Mouse (Mus musculus) WW6 (cell line): Measurements from ENCODE around the gene Ddx41.
"Not testable (repeated sequence)": the region's sequence is repeated elsewhere in the genome, so short reads cannot be mapped to it uniquely, and the experiment has no call there.

Source experiments
- DNase-seq: peaks from one replicate; pipeline ENCODE4 v3.0.0-alpha.2; 2013; ENCODE audit warnings: low read depth, low spot score

Ddx41 gene

DNA sequence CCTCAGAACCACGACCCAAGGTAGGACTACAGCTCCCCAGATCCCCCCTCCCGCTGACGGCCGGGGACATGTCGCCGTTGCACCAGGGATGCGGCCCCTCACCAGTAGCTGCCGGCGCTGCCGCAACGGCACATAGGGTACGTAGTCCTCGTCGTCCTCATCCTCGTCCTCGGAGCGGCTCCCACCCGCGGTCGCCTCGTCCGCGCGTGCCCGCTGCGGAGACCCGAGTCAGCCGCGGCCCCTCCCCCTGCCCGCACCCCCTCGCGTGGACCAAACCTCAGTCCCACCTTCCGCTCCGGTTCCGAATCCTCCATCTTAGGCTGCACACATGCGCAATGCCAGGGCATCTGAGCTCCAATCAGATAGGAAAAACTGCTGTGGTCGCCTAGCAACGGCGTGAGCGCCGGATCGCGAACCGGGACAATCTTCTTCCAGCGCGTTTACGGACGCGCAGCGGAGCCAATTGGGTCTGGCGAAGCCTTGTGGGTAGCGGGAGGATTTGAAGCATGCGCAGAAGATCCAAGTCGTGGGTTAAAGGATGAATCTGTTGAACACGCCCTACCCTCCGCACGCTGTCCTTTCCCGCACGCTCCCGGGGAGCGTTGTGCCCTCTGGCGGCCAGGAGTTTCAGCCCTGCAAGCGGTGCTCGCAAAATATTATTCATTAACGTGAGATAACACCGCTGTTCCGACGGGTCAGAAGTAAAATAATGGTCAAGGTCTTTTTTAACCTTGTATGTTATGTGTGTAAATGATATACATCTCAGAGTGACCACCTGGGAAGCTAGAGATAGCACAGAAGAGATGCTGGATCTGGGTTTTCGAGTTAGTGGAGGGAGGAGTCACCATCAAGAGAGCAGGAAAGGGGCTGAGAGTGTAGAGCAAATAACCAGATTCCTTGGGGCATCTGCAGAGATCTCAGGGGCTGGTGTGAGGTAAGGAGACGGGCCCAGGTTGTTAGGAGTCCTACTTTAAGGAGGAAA, at the start of gene Ddx41:
Gene Ddx41 (minus strand): TSS at position 465 of the 982 bp plus-strand sequence.
- peak; percentile 99 for DNase-seq

DNA sequence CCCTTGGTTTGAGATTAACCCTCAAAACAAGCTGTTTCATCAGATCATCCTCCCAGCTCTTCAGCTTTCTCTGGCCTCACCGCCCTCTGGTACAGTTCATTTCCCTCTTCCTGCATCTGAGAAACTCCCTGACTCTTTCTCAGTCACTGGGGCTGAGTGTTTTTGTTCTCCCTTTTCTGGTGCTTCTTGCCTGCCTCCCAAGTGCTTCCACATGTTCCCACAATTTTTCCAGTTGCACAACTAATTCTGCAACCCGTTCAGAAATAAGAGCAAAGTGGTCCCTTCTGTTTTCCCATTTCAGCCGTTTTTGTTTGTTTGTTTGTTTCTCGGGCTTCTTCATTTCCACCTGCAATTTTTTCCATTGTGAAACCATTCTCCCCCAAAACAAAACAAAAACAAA, 41.6 kb upstream of the Ddx41 start:
- no peak for DNase-seq

DNA sequence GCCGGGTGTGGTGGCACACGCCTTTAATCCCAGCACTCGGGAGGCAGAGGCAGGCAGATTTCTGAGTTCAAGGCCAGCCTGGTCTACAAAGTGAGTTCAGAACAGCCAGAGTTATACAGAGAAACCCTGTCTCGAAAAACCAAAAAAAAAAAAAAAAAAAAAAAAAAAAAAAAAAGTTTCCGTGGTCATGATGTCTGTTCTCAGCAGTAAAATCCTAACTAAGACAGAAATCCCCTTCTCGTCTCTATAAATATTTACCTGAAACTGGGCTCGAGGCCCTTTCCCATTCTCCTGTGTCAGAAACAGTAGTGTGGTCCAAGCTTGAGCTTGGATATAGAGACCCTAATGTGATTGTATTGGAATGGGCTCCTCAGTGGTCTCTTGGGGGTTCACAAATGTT, 40.4 kb upstream of the Ddx41 start:
- not testable (repeated sequence) for DNase-seq

DNA sequence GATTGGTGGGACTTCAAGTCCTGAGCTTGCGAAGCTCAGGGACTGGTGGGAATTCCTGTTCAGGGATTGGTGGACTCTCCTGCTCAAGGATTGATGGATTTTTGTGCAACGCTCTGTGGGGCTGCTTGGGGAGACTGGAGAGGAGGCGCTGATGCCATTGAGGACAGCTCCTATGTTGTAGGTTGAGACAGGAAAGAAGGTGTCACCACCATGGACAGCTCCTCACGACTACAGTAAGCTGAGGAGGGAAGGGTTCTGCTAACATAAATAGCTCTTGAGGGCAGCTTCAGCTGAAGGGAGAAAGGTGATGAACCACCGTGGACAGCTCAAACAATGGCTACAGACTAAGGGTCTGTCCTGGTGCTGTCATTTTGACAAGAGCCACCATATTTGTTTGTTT, 39.5 kb upstream of the Ddx41 start:
- no peak for DNase-seq

DNA sequence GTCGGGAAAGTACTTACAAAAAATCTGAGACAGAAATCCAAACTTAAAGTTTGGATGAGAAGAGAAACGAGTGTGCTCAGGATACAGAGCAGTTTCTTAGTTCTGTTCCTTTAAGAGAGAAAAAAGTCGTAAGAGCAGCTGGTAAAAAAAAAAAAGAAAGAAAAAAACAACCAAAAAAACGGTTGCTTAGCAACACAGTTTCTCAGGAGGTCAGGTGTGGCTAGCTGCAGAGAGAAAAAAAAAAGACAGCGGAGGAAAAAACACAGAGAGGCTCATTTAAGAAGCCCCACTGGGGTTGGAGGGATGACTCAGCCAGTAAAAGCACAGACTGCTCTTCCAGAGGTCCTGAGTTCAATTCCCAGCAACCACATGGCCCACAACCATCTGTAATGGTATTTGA, 37.9 kb upstream of the Ddx41 start:
- no peak for DNase-seq

DNA sequence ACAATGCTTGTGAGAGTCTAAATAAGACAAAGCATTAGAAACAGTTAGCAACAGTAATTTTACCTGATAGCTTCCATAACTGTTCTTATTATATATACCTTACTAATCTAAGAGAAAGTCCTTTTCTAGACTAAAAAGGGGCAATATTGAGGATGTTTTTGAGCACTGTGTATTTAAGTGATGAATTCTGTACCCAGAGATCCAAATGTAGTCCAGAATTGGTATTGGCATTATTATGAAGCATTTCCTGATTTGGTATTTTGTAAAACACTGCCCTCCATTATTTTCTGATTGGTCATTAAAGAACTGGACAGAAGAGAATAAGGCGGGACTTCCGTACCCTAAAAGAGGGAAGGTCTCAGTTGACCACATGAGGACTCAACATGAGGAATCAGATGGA, 37.0 kb upstream of the Ddx41 start, which contains the start of gene Tmed9:
Gene Tmed9 (plus strand): TSS at position 301 of the 400 bp plus-strand sequence.
- DNase-seq, result no peak

DNA sequence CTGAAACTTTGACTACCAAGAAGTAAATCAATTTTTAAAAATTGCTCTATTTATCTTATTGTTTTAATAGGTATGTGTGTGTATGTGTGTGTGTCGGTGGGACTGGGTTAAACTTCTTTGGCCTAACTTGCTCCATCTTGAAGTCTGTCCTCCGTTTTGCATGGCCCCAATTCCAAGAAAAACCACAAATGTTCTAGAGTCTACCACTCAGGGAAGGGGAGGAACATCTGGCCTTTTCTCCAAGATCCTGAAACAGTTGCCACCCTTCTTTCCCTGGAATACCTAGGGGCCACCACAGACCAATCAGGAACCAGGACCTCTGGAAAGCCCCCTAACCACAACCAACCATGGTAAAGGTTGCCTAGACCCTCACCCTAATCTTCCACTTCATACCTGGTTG, 35.5 kb upstream of the Ddx41 start:
- no peak for DNase-seq

DNA sequence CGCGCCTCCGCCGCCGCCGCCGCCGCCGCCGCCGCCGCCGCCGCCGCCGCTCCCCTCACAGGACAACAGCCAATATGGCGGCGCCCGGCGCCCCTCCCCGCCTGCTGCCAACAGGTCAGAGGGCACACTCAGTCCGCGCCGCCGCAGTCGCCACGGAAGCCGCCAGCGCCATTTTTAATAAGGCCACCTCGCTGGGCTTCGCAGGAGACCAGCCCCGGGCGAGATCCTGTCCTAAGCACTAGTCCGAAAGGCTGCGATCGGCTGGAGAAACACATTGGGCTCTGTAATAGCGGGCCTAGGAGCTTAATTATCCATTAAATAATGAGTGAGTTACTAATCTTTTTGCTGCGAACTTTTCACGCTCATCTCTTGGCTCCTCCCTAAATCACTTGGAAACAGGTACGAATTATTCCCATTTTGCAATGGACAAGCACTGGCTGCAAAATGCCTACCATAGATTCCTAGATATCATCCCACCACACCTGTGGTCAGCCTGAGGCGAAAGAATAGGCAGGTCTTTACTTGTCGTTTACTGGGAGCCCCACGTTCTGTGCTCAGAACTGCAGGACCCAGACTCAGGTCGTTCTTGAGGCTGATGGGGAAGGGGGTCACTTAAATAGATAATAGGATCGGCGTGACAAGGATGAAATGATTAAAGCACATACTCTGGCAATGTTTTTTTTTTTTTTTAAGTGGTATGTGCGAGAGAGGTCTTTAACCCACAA, 34.7 kb upstream of the Ddx41 start, which contains the start of gene Fam193b:
Gene Fam193b (minus strand): TSS at position 94 of the 725 bp plus-strand sequence.
- peak; percentile 67 for DNase-seq

DNA sequence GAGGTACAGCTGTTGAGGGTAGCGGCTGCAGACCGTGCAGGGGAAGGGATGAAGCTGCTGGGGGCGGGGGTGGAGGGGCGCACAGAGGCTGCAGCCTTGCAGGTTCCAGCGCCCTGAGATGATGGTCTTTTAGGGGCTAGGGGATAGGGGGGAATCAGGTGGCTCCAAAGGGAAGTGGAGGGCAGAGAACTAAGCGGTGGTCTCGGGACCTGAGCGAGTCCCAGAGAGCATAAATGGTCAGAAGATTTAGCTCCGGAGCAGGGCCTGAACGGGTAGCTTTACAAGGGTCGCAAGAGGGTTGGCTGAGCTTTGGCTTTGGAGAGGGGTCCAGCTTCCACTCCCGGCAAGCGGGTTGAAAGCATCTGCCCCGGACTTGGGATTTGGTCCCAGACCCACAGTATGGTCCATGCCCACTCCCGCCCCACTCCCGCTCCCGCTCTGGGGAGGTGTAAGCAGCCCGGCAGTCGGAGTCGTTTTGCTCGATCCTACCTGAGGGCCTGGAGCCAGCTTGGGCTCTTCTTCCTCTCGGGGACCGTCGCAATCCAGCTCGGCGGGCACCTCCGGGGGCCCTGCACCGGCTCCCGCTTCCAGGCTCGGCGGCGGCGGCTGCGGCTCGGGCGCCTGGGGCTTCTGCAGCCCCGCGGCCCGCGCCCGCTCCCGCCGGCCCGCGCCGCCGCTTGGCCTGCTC, 34.0 kb upstream of the Ddx41 start:
- no peak for DNase-seq

DNA sequence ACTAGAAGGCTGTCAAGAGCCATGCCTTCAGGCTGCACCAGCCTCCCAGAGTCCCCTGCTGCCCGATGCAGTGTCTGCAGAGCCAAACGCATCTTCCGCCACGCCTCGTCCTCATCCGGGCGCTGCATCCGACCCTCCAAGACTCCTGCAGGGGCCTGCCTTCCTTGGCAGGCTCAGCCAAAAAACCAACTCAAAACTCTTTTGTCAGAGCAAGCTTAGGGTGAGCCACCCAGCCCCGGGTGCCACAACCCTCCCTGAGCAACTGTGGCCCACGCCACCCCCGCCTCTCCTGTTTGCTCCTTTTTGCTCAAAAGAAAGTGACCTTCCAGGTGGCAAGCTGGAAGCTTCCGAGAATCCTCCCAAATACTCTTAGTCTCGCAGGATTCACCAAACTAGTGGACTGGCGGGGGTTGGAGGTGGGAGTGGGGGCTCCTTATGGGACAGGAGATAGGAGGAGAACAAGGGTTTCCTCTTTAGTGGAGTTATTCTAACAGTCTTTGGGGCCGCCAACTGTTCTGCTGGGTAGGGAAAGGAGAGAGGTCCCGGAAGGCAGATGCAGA, 33.3 kb upstream of the Ddx41 start:
- no peak for DNase-seq

DNA sequence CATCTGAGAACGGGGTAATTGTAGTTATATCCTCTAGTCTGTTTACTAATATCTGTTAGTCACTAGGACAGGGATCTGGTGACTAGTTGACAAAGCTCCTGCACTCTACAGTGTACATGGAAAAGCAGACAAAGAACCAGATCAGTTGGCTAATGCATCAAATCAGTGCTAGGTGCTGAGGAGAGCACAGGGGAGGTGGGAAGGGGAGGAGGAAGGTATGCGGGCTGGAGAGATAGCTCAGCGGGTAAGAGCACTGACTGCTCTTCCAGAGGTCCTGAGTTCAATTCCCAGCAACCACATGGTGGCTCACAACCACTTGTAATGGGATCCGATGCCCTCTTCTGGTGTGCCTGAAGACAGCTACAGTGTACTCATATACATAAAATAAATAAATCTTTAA, 32.1 kb upstream of the Ddx41 start:
- not testable (repeated sequence) for DNase-seq

DNA sequence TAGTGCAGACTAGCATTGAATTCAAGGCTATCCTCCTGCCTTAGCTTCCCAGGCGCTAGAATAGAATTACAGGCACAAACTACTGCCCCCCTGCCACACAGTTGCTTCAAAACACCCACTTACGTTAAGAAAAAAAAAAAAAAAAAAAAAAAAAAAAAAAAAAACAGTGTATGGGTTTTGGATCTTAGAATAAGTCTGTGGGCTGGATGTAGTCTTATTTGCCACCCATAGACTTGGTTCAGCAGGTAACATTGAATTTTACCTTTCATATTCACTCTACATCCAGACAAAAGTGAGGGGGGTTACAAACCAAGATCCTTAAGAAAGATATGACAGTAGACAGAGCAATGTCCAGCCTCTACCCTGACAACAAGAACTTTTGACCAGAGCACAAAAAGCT, 31.5 kb upstream of the Ddx41 start:
- DNase-seq, result no peak

DNA sequence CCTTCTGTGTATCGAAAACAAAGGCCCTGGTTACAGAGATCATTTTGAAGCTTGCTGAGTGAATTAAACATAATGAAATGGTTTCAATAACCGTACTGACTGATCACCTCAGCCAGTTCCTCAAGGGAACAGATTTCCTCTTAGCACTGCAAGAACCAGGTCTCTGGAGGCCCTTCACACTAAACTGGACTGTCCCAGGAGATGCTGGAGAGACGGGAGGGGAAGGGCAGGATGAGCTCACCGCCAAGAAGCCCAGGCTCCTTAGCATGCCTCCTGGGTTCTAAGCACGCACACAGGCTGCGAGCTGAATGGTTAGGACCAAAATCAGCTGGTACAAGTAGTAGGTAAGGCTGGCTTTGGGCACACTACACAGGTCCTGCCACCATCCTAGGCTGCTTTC, 30.5 kb upstream of the Ddx41 start:
- no peak for DNase-seq

DNA sequence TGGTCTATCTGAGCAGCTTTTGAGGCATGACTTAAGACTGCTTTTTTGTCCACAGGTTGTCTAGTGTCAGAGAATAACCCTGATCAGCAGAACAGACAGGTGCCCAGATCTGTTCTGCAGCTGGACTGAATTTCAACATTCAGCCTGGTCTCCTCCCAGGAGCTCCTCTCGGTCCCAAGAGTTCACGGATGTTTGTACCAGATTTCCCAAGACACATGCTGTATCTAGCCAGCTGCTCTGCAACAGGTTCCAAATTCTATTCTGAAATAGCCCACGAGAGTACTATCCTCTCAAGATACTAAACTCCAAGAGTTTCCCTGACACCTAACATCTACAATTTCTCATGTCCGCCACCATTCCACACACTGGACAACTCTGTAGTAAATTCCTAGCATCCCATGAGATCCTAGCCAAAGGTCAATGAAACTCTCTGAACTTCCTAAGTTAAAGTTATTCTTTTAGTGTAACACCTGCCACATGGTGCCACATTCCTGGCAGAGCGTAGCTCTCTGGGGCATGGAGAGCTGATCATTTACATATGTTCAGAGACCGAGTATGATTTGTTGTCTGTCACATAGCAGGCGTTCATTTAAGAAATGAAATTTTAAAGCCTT, 26.9 kb upstream of the Ddx41 start:
- DNase-seq, result no peak

DNA sequence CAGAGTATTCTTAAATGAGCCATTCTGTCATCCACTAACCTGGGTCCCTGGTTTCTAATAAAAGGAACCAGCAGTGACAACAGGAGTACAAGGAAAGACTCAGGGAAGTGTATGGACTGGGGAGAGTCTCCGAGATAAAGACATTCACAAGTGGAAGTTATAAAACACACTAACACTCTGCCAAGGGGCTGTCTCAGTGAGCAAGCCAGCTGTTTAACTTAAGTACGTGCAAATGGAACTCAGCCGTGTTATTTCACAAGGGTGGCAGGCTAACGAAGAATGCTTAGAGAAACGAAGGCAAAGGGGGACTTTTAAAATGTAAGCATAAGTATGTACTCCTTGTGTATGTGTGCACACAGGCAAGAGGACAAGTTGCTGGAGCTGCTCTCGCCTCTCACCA, 21.0 kb upstream of the Ddx41 start:
- no peak for DNase-seq

DNA sequence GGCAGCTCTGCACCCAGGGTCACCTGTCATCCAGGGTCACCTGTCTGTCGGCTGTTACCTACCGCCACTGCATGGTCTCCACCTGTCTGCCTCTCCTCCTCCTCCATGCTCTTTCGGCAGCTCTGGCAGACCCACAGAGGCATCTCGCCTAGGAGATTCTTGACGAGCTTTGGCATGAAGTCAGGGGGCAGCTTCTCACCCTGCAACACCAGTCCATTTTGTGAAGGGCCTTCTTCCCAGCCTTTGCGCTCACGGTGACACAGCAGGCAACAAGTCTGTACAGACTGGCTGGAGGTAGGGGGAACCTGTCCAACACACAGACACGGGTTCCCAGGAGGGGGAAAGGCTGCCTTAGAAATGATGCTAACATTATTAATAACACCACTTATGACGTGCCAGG, 19.5 kb upstream of the Ddx41 start:
- DNase-seq, result no peak

DNA sequence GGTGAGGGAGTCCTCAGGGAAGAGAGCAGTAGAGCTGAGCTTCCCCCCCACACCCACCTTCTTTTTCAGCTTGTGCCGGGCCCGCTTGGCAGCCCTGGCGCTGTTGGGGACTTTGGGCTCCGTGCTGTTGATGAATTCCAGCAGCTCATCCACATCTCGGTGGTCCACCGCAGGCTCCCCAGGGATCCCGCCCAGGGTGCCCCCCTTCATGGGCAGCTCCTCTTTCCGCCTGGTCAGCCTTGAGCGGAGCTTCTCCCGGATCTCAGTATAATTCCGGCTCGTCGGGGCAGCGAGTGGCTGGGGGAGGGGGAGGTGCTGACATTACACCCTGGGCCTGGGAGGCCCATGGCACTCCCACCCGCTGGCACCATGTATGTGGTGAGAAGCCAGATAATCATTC, 12.6 kb upstream of the Ddx41 start:
- no peak for DNase-seq

DNA sequence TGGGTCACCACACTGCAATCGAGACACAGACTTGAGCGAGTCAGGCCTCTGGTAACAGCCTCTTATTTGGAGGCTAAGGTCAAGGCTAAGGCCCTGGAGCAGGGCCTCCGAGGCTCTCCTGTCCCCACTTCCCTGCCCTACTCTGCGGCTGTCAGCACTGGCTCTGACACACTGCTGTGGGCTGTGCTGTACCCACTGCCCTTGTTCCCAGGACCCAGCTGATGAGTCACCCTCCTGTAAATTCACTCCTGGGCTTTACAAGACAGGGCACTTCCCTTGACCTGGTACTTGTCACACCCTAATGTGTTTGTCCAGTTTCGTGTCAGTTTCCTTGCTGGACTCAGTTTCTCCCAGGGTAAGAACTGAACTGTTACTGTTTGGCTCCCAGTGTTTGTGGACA, 12.0 kb upstream of the Ddx41 start:
- no peak for DNase-seq

DNA sequence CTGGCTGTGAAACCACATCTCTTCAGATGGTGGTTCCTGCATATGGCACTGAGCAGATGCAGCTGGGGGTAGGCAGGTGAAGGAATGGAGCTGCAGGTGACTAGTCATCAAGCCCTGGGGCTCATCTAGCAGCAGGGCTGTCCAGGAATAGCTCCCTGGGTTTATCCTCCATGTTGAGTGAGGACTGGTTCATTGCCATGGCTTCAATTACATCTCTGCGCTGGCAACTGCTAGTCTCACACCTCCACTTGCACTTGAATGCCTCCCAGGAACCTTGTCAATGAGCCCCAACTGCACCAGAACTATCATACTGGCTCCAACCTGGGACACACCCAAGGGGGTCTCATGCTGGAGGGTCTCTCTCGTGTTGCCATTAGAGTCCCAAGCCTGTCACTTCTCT, 11.5 kb upstream of the Ddx41 start:
- DNase-seq, result no peak

DNA sequence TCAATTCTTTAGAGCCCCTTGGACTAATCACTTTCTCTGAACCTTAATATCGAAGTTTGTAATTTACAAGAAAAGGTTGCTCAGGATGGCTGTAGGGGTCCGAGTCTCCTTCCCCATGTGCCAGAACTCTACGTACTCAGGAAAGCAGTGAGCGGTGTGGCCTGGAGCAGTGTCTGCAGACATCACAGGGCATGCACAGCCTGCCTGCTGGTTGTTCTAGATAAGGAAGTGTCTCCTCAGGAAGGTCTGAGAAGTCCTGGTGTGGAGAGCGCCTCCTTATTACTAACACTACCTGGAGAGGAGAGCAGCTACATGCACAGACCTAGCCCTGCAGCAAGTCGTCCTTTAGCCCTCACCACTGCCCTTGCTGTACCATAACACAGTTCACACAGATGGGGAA, 8.3 kb upstream of the Ddx41 start:
- no peak for DNase-seq

DNA sequence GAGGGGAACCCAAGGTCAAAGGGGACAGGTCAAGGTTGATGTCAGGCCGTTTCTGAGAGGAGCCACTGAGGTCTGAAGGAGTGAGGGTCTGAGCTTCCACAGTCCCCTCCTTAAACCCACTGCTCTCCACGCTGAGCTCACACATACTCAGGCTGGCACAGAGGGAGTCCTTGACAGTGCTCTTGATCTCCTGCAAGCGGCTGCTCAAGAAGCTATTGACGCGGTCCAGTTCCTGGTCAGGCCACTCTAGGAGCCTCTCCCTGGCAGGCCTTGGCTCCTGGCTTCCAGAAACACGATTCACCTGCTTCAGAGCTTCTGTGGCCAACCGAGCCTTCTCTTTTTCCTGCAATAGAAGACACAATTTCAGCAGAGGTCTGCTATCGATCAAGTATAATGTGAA, 7.0 kb upstream of the Ddx41 start:
- DNase-seq, result no peak
